Mouse (Mus musculus) gastrocnemius, postnatal 14 days (tissue): Measurements from ENCODE around the gene Zfp444. TPM values are rescaled to one million over a fixed set of nuclear protein-coding genes. Genes with fewer than 3 reads are reported as not detected.

Experiments
- DNase-seq: peaks from one replicate; pipeline ENCODE4 v3.0.0; 2021; ENCODE audit warnings: mixed read lengths
- intact Hi-C: fragments of 180-260 bp; cut with DNase I; formaldehyde crosslinking; loops from one replicate; pipeline ENCODE4 v1.15.1; 2025; ENCODE audit warnings: low total_unique reads
- long read RNA-seq, 2 experiments: library from polyadenylated mRNA; stranded (forward); transcript quantifications; one replicate each; pipeline ENCODE4 v2.0.0; 2021
- total RNA-seq, 2 experiments: library from RNA; stranded (reverse); gene quantifications; 2 replicates each; pipeline ENCODE4 v1.2.3; 2021

Gene Zfp444
- total RNA-seq = 1 to 10 TPM; 6.0 to 6.1 TPM
- long read RNA-seq, experiment 1, partial matches to known transcripts = 0 of 3 reads
- long read RNA-seq, experiment 1, other reads (novel, unspliced or antisense) = 1 of 3 reads
- long read RNA-seq, experiment 2, partial matches to known transcripts = 0 of 8 reads
- long read RNA-seq, experiment 2, other reads (novel, unspliced or antisense) = 4 of 8 reads

- peak; percentile 93 for DNase-seq
- intact Hi-C loops = no loop called here
Measured at GRCm38 (mm10) chr7:6172006-6172649, at the start of gene Zfp444. Gene Zfp444 (plus strand): TSS chr7:6172226.

GRCm38 (mm10) chr7:6126690-6127448 is 45.2 kb upstream of the Zfp444 start:
- intact Hi-C loops = loop anchor here (2.0 kb wide), 1 partner anchor 66 kb away; no protein-coding TSS in a partner anchor
- DNase-seq = peak; percentile 66

GRCm38 (mm10) chr7:6130346-6130745 is 41.7 kb upstream of the Zfp444 start:
- intact Hi-C loops = no loop called here
- no peak for DNase-seq

GRCm38 (mm10) chr7:6132646-6133045 is 39.4 kb upstream of the Zfp444 start:
- DNase-seq = no peak
- intact Hi-C loops = no loop called here

- intact Hi-C loops = no loop called here
- DNase-seq = no peak
Measured at GRCm38 (mm10) chr7:6136497-6136896, 35.5 kb upstream of the Zfp444 start.

GRCm38 (mm10) chr7:6139295-6139694 is 32.7 kb upstream of the Zfp444 start:
- no peak for DNase-seq
- intact Hi-C loops = no loop called here

GRCm38 (mm10) chr7:6143991-6144531 is 28.0 kb upstream of the Zfp444 start:
- no peak for DNase-seq
- intact Hi-C loops = no loop called here

GRCm38 (mm10) chr7:6145423-6146188 is 26.4 kb upstream of the Zfp444 start:
- no peak for DNase-seq
- intact Hi-C loops = no loop called here

- DNase-seq = no peak
- intact Hi-C loops = no loop called here
Measured at GRCm38 (mm10) chr7:6146194-6146981, 25.6 kb upstream of the Zfp444 start.

GRCm38 (mm10) chr7:6146982-6147325 is 25.1 kb upstream of the Zfp444 start:
- intact Hi-C loops = no loop called here
- DNase-seq = no peak

GRCm38 (mm10) chr7:6147688-6148087 is 24.3 kb upstream of the Zfp444 start:
- DNase-seq = no peak

GRCm38 (mm10) chr7:6151266-6151665 is 20.8 kb upstream of the Zfp444 start:
- no peak for DNase-seq
- intact Hi-C loops = no loop called here

More at GRCm38 (mm10) chr7:6147688-6148087, 24.3 kb upstream of the Zfp444 start:
- intact Hi-C loops = no loop called here

GRCm38 (mm10) chr7:6152036-6152435 is 20.0 kb upstream of the Zfp444 start:
- intact Hi-C loops = no loop called here
- DNase-seq = peak; percentile 31

GRCm38 (mm10) chr7:6153131-6153530 is 18.9 kb upstream of the Zfp444 start:
- no peak for DNase-seq
- intact Hi-C loops = no loop called here

- intact Hi-C loops = no loop called here
- DNase-seq = no peak
Measured at GRCm38 (mm10) chr7:6154164-6154563, 17.9 kb upstream of the Zfp444 start.

- peak; percentile 87 for DNase-seq
- intact Hi-C loops = no loop called here
Measured at GRCm38 (mm10) chr7:6155031-6155872, 16.8 kb upstream of the Zfp444 start.

- intact Hi-C loops = no loop called here
- peak; percentile 98 for DNase-seq
Measured at GRCm38 (mm10) chr7:6155901-6156411, 16.1 kb upstream of the Zfp444 start, which contains the start of gene Zfp787. Gene Zfp787 (minus strand): TSS chr7:6155997.
